27 mouse cellular contexts compared by ENCODE assay signal in genomic region chr16:13749981-13750380, GRCm38 (mm10). TPM values are rescaled to one million over a fixed set of nuclear protein-coding genes. Genes with fewer than 3 reads are reported as not detected.
"Had no signal": no experiment of that assay in that cellular context is flagged by ENCODE, and none has a peak within 500 bp of the region (broad histone marks: within the 10 kb centered on the region; RNA-seq: fewer than 3 reads in every experiment).

No protein-coding gene starts in this region.

- DNase-seq: gastrocnemius, adult 2 months; gastrocnemius, postnatal 10 days; gastrocnemius, postnatal 25 days; heart, postnatal 10 days; heart, postnatal 4 days; kidney, adult 11 months; kidney, adult 2 months; kidney, adult 9 months; kidney, postnatal 14 days; kidney, postnatal 4 days; liver; liver, embryonic 13.5 days had no signal

- ATAC-seq: hindbrain, embryonic 16.5 days; intestine, embryonic 16.5 days had no signal

RNA-seq across cellular contexts. Expression of gene Pla2g10, which starts 19.2 kb away (rescaled TPM):
- total RNA-seq: gastrocnemius, adult 2 months; gastrocnemius, postnatal 10 days; gastrocnemius, postnatal 25 days; gastrocnemius, postnatal 4 days; granulocyte monocyte progenitor cell, adult 5-6 weeks; heart, postnatal 10 days; heart, postnatal 25 days; heart, postnatal 4 days; layer of hippocampus, adult 2 months; layer of hippocampus, postnatal 10 days; layer of hippocampus, postnatal 25 days; left cerebral cortex, adult 2 months; left cerebral cortex, postnatal 14 days; left cerebral cortex, postnatal 36 days had no signal
- polyA plus RNA-seq: heart, embryonic 14.5 days; kidney, postnatal 0 days; limb, embryonic 12.5 days; liver, embryonic 13.5 days; liver, embryonic 15.5 days had no signal
